11 mouse cellular contexts compared by ENCODE assay signal in genomic region chr11:35893454-35893853, GRCm38 (mm10). TPM values are rescaled to one million over a fixed set of nuclear protein-coding genes. Genes with fewer than 3 reads are reported as not detected.
DNase-seq lines count a peak whose midpoint lies in the region; ATAC-seq lines count a peak whose summit lies in the region.
"Had no signal": no experiment of that assay in that cellular context is flagged by ENCODE, and none has a peak within 500 bp of the region (broad histone marks: within the 10 kb centered on the region; RNA-seq: fewer than 3 reads in every experiment).

No protein-coding gene starts in this region.

- no peak for ATAC-seq in heart, embryonic 15.5 days (replicated peaks; ENCODE audit: insufficient number of reproducible peaks, insufficient read depth, low FRiP score, low read depth)
- 0 out of 2 replicates have a peak, but pooled peaks have one; percentile 21 for ATAC-seq in embryonic facial prominence, embryonic 11.5 days (replicated peaks; ENCODE audit: insufficient number of reproducible peaks, low FRiP score, low TSS enrichment, low read depth)
- peak; percentile 40; the same call in 1 of the 2 replicates for ATAC-seq in midbrain, embryonic 11.5 days (ENCODE audit: low FRiP score)
- no peak for ATAC-seq in megakaryocyte, adult 5-6 weeks (ENCODE audit: poor library complexity, severe bottlenecking)
- ATAC-seq: CD4-positive, CD25-positive, alpha-beta regulatory T cell, adult 4 months had no signal

- peaks cover 17% of the 10 kb centered on the region for H3K4me1 ChIP-seq in heart, embryonic 15.5 days (replicated peaks)
- no peaks in the 10 kb centered on the region; the same call in 1 of the 2 replicates for H3K4me1 ChIP-seq in embryonic facial prominence, embryonic 11.5 days (ENCODE audit: control insufficient read depth, insufficient read depth, low read length)
- peaks cover 27% of the 10 kb centered on the region for H3K4me1 ChIP-seq in midbrain, embryonic 11.5 days (ENCODE audit: control insufficient read depth, insufficient read depth, low read length)
- H3K4me1 ChIP-seq: megakaryocyte, embryonic 14.5 days had no signal

- H3K4me2 ChIP-seq in heart, embryonic 15.5 days = peak overlapping the region; percentile 41
- H3K4me2 ChIP-seq in embryonic facial prominence, embryonic 11.5 days (ENCODE audit: low read depth, low read length) = no peak overlapping the region
- no peak overlapping the region for H3K4me2 ChIP-seq in midbrain, embryonic 11.5 days

- H3K36me3 ChIP-seq in heart, embryonic 15.5 days = no peaks in the 10 kb centered on the region
- H3K36me3 ChIP-seq in embryonic facial prominence, embryonic 11.5 days (replicated peaks; ENCODE audit: control insufficient read depth, insufficient read depth, low read depth, low read length) = no peaks in the 10 kb centered on the region
- 0 out of 2 replicates have a peak, but pooled peaks cover 2% of the 10 kb centered on the region for H3K36me3 ChIP-seq in midbrain, embryonic 11.5 days (ENCODE audit: control insufficient read depth, insufficient read depth, low read length)

- intact Hi-C loops in heart, postnatal 14 days (cut with DNase I) = no loop called here

- no peak overlapping the region for H3K4me3 ChIP-seq in heart, embryonic 15.5 days
- H3K4me3 ChIP-seq in embryonic facial prominence, embryonic 11.5 days (ENCODE audit: low read depth, low read length) = no peak overlapping the region
- no peak overlapping the region for H3K4me3 ChIP-seq in midbrain, embryonic 11.5 days (ENCODE audit: low read depth, low read length)
- H3K4me3 ChIP-seq: megakaryocyte, embryonic 14.5 days had no signal

- no peaks in the 10 kb centered on the region for H3K9me3 ChIP-seq in heart, embryonic 15.5 days (replicated peaks)
- H3K9me3 ChIP-seq in embryonic facial prominence, embryonic 11.5 days (replicated peaks; ENCODE audit: control insufficient read depth, low read length) = no peaks in the 10 kb centered on the region
- H3K9me3 ChIP-seq in midbrain, embryonic 11.5 days (ENCODE audit: control insufficient read depth, low read length) = no peaks in the 10 kb centered on the region

- 47% methylated on average over 4 of the region's 4 CpGs for WGBS in heart, embryonic 15.5 days
- 31% methylated on average over 4 of the region's 4 CpGs for WGBS in embryonic facial prominence, embryonic 11.5 days
- WGBS in midbrain, embryonic 11.5 days = 22% methylated on average over 4 of the region's 4 CpGs

- H3K9ac ChIP-seq in heart, embryonic 15.5 days = 0 out of 2 replicates have a peak overlapping the region, but pooled peaks have one; percentile 17
- 0 out of 2 replicates have a peak overlapping the region, but pooled peaks have one; percentile 18 for H3K9ac ChIP-seq in embryonic facial prominence, embryonic 11.5 days (replicated peaks; ENCODE audit: low read length)
- H3K9ac ChIP-seq in midbrain, embryonic 11.5 days (ENCODE audit: low read length) = peak overlapping the region; percentile 30; the same call in 1 of the 2 replicates

- peak overlapping the region; percentile 79 for H3K27ac ChIP-seq in heart, embryonic 15.5 days
- no peak overlapping the region; the same call in 1 of the 2 replicates for H3K27ac ChIP-seq in embryonic facial prominence, embryonic 11.5 days (replicated peaks; ENCODE audit: low read depth, low read length)
- peak overlapping the region; percentile 35; the same call in 1 of the 2 replicates for H3K27ac ChIP-seq in midbrain, embryonic 11.5 days (ENCODE audit: low read depth, low read length)

- no peaks in the 10 kb centered on the region for H3K27me3 ChIP-seq in heart, embryonic 15.5 days
- H3K27me3 ChIP-seq in embryonic facial prominence, embryonic 11.5 days (ENCODE audit: control insufficient read depth, insufficient read depth, low read length) = no peaks in the 10 kb centered on the region
- no peaks in the 10 kb centered on the region for H3K27me3 ChIP-seq in midbrain, embryonic 11.5 days (ENCODE audit: control insufficient read depth, insufficient read depth, low read length)

- DNase-seq in heart, postnatal 14 days = no peak
- DNase-seq in embryonic facial prominence, embryonic 11.5 days (ENCODE audit: low spot score) = no peak
- peak; percentile 7 for DNase-seq in forelimb bud, embryonic 11.5 days (ENCODE audit: low read depth, low spot score)
- no peak for DNase-seq in midbrain, embryonic 11.5 days (ENCODE audit: low spot score, missing footprints)
- no peak for DNase-seq in cerebellum, adult 9-11 months
- no peak for DNase-seq in urinary bladder, adult 18-20 months (ENCODE audit: low spot score in 2 of 2)
- DNase-seq: thymus, postnatal 25 days had no signal

RNA-seq across cellular contexts. Expression of gene Rars, which starts 59.1 kb away (rescaled TPM):
- 53.4 and 60.2 TPM in 2 replicates for polyA plus RNA-seq in heart, embryonic 15.5 days (2015; fragmentation: Nextera tagmentation; extraction: Ambion mirVana)
- 10 to 100 TPM; 32.1 to 34.5 TPM for total RNA-seq in heart, postnatal 14 days (2021)
- 122 and 132 TPM in 2 replicates for polyA plus RNA-seq in embryonic facial prominence, embryonic 11.5 days (2014; fragmentation: Nextera tagmentation; extraction: Ambion mirVana)
- polyA plus RNA-seq in midbrain, embryonic 11.5 days (2014; fragmentation: Nextera tagmentation; extraction: Ambion mirVana) = 116 and 122 TPM in 2 replicates
- 60.7 and 63.5 TPM in 2 replicates for total RNA-seq in megakaryocyte, adult 5-6 weeks (2015)
- 52.0 and 60.3 TPM in 2 replicates for total RNA-seq in megakaryocyte, adult 5-6 weeks (2017)

Comparison
In these comparisons a context has a peak if more than half of its experiments do, and no peak if none do; other contexts are left out.
1. ATAC-seq: peak in embryonic facial prominence, embryonic 11.5 days (single experiment) and midbrain, embryonic 11.5 days (single experiment); none in heart, embryonic 15.5 days (single experiment) and megakaryocyte, adult 5-6 weeks (single experiment).
2. Peak in every context shown above with its lines, with median percentiles within 50 percentile points of each other: H3K9ac ChIP-seq.